Mouse (Mus musculus) heart, postnatal 0 days (tissue): ENCODE measurements around the gene Syngap1.
"Not testable (repeated sequence)": the region's sequence is repeated elsewhere in the genome, so short reads cannot be mapped to it uniquely, and the experiment has no call there.

Source experiments
- CTCF ChIP-seq: IDR thresholded peaks from 2 replicates; pipeline ENCODE4 v1.5.1; 2016; ENCODE audit warnings: antibody characterized with exemption, control low read depth, low read depth
- EP300 ChIP-seq: IDR thresholded peaks from 2 replicates; pipeline ENCODE4 v1.6.1; 2016; ENCODE audit warnings: antibody characterized with exemption, low read depth

GRCm38 (mm10) chr17:26907506-26907905 is 33.5 kb upstream of the Syngap1 start:
- not testable (repeated sequence) for TF ChIP-seq CTCF, EP300
